Mouse (Mus musculus): ENCODE measurements around the gene Yipf7. TPM values are rescaled to one million over a fixed set of nuclear protein-coding genes. Genes with fewer than 3 reads are reported as not detected.

Yipf7 gene
- total RNA-seq (2014; fragmentation: Nextera tagmentation) (not detected in 2 replicates), total RNA-seq (2017) (not detected in 2 replicates)

DNA sequence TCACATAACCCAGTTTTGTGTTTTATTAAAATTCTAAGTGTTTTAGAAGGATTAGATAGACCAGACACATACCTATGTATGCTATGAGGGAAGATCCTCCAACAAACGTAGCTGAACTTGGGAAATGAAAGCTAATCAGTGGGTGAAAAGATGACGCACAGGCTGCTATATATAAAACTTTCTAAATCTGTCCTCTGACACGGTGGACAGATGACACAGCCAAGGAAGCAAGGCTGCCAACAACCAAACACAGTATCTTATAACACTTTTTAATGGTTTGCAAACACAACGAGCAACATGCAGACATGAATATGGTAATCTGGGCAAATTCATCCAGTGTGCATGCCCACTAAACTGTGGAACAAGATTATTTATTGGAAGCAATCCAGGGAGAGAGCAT lies at the start of gene Yipf7:
Gene Yipf7 (minus strand): TSS at position 160 of the 400 bp plus-strand sequence.
- no peak for ATAC-seq (replicated peaks; ENCODE audit: low FRiP score, low TSS enrichment, poor library complexity, severe bottlenecking)

DNA sequence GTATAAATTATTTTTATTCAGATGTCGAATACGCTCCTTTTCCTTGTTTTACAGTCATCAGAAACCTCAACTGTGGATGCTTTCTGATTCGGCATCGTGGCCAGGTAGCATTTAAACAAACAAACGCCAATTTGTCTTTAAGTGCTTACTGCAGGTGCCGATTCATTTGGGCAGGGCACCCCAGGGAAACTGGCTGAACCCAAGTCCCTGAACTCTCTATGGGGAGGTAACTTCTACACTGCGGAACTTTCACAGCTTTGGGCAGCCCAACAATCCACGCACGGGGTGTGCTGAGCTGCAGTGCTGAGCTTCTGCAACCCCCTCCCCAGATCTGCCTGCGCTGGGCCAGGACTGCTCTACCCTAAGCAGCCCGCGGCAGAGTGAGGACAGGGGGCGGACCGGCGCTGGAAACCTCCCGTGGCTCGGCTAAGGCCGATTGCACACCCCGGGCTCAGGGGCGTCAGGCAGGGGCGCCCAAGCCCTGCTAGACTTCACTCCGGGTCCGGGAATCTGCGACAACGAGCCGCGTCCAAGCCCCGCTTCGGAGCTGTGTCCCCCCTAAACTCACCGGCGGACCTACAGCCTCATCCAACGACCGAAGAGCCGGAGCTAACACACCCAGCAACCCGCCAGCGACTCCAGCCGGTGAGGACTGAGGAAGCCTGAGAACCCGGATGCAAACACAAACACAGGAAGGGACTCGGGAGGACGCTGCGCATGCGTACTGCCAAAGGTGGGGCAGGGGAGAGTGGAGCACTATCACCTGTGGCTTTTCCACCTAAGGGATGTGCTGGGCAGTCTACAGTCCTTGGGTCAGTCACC lies 49.4 kb upstream of the Yipf7 start, which contains the start of gene Gnpda2:
Gene Gnpda2 (minus strand): TSS at position 701 of the 822 bp plus-strand sequence.
- peak; percentile 99 for ATAC-seq (replicated peaks; ENCODE audit: low FRiP score, low TSS enrichment, poor library complexity, severe bottlenecking)

DNA sequence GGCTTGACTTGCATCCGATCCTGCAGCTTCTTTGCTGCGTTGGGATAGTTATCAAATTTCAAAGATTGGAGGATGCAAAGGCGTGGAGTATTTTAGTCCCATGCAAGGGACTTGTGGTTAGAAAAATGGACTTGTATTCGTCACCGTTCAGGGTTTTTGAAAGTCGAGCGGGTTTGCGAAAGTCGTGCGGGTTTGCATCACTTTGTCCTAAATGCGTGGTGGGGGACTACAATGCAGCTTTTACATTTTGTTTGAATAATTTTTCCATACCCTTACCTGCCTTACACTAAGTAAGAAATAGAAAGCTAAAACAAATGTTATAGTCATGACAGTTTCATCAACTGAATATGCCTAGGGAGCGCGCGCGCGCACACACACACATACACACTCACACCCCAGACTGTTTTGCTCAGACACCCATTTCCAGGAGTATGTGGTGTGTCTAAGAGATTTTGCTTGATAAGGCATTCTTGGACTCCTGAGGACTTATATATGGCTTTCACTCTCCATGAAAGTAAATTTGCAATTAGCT lies 15.0 kb upstream of the Yipf7 start:
- peak; percentile 73 for ATAC-seq (replicated peaks; ENCODE audit: low FRiP score, low TSS enrichment, poor library complexity, severe bottlenecking)

GRCm38 (mm10) chr5:69556628-69557403 lies 14.4 kb upstream of the Yipf7 start, which contains the start of gene Guf1:
Guf1 (plus strand) TSS chr5:69556923.
- ATAC-seq (replicated peaks; ENCODE audit: low FRiP score, low TSS enrichment, poor library complexity, severe bottlenecking) = peak; percentile 93

- ATAC-seq (replicated peaks; ENCODE audit: low FRiP score, low TSS enrichment, poor library complexity, severe bottlenecking) = no peak
Observed at GRCm38 (mm10) chr5:69541680-69542079, 768 bp downstream of the Yipf7 start.

DNA sequence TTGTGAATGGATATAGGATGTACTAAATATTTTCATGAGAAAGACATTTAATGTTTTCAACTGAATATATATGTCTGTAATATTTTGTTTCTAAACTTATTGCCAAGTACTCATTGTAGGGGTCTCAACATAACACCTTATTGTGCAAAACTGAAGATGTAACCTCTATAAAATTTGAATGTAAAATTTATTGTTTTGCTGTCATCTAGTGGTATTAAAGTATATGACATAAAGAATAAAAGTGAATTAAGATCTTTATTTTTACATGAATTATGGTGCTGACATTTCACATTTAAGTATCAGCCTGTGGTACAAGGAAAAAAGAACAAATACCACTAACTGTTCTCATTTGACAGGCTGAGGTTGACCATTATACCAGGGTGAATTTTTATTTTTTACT lies 18.5 kb downstream of the Yipf7 start:
- no peak for ATAC-seq (replicated peaks; ENCODE audit: low FRiP score, low TSS enrichment, poor library complexity, severe bottlenecking)

- ATAC-seq (replicated peaks; ENCODE audit: low FRiP score, low TSS enrichment, poor library complexity, severe bottlenecking) = no peak
Observed at GRCm38 (mm10) chr5:69522064-69522463, 20.4 kb downstream of the Yipf7 start.

DNA sequence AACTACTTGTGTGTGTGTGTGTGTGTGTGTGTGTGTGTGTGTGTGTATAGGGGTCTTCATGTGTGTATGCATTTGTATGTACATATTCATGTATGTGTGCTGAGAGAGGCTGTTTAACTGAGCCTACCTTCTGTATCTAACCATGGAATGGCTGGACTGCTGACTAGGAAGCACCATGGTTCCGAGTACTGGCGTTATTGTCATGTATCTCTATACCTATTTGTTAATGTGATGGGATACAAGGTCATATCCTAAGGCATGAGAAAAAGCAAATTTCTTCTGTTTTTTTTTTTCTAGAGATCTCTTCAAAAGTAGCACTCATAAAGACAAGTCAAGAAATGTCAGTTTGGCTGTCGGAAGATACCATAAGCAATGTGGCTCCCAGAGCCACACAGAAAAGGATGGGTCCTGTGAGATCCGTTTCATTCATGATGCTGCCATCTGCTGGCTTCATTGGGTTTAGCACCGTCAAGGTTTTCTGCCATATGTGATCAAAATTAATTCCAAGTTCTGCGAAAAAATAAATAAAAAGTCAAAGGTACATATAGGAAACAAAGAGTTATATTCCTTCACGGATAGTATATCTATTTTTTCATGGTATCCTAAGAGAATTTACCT lies 21.7 kb downstream of the Yipf7 start:
- ATAC-seq (replicated peaks; ENCODE audit: low FRiP score, low TSS enrichment, poor library complexity, severe bottlenecking) = peak; percentile 79; the same call in 1 of the 2 replicates

DNA sequence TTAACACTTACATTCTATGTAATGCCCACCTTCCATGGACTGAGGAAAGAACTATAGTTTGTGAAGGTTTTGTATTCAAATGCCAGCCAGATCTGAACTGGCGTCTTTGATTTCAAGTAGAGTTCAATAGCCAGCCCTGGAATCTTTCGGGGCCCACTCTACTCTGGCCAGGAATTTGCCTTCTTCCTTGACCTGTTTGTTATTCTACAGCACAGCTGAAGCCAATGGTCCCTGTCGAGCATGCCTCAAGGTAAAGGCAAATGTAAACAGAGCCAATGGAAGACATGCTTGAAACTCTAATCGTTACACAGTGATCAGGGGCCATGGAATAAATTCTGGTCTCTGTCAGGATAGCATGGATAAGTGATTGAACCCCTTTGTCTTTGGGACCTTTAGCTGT lies 30.2 kb downstream of the Yipf7 start:
- ATAC-seq (replicated peaks; ENCODE audit: low FRiP score, low TSS enrichment, poor library complexity, severe bottlenecking) = no peak

- ATAC-seq (replicated peaks; ENCODE audit: low FRiP score, low TSS enrichment, poor library complexity, severe bottlenecking) = no peak
Observed at GRCm38 (mm10) chr5:69511631-69512030, 30.8 kb downstream of the Yipf7 start.

GRCm38 (mm10) chr5:69507045-69507444 lies 35.4 kb downstream of the Yipf7 start:
- ATAC-seq (replicated peaks; ENCODE audit: low FRiP score, low TSS enrichment, poor library complexity, severe bottlenecking) = no peak

GRCm38 (mm10) chr5:69489046-69489445 lies 53.4 kb downstream of the Yipf7 start:
- no peak for ATAC-seq (replicated peaks; ENCODE audit: low FRiP score, low TSS enrichment, poor library complexity, severe bottlenecking)

DNA sequence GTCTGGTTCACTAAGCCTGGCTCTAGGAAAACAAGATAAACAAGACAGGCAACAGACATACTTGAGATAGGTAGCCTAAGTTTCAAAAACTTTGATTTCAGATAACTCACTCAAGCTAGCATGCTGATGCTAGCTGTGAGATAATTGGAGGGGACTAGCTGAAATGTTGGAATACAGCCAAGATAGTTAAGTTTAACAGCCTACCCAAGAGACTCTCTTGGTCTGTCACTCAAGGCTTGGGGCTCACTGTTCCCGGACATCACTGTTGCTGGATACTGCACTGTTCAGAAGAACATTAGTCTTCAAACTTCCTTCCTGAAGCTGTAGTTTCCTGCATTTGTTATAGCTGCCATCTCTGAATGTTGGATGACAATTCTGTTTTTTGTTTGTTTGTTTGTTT lies 74.9 kb downstream of the Yipf7 start:
- ATAC-seq (replicated peaks; ENCODE audit: low FRiP score, low TSS enrichment, poor library complexity, severe bottlenecking) = no peak

Other genes with a start within 250 kb of the Yipf7 start
- gene Kctd8, start 201.0 kb downstream of the Yipf7 start, total RNA-seq (2014; fragmentation: Nextera tagmentation) = not detected in 2 replicates
- not detected in 2 replicates for gene Kctd8, start 201.0 kb downstream of the Yipf7 start, total RNA-seq (2017)
- 50.7 and 52.7 TPM in 2 replicates for gene Guf1, start 14.3 kb upstream of the Yipf7 start, total RNA-seq (2014; fragmentation: Nextera tagmentation)
- 59.2 and 60.8 TPM in 2 replicates for gene Guf1, start 14.3 kb upstream of the Yipf7 start, total RNA-seq (2017)
- 13.0 and 17.3 TPM in 2 replicates for gene Gnpda2, start 49.7 kb upstream of the Yipf7 start, total RNA-seq (2014; fragmentation: Nextera tagmentation)
- gene Gnpda2, start 49.7 kb upstream of the Yipf7 start, total RNA-seq (2017) = 11.6 and 26.8 TPM in 2 replicates